Mouse (Mus musculus): ENCODE measurements around the gene Rbl1. TPM values are rescaled to one million over a fixed set of nuclear protein-coding genes. Genes with fewer than 3 reads are reported as not detected.
"Not testable (repeated sequence)": the region's sequence is repeated elsewhere in the genome, so short reads cannot be mapped to it uniquely, and the experiment has no call there.

Rbl1 gene
- total RNA-seq, 2 experiments from 2014 or later = 1.6 to 1.7 TPM

GRCm38 (mm10) chr2:157172984-157173383, 31.4 kb downstream of the Rbl1 start:
- DNase-seq = no peak

- no peak for DNase-seq
Measured at GRCm38 (mm10) chr2:157170626-157171025, 33.7 kb downstream of the Rbl1 start.

DNA sequence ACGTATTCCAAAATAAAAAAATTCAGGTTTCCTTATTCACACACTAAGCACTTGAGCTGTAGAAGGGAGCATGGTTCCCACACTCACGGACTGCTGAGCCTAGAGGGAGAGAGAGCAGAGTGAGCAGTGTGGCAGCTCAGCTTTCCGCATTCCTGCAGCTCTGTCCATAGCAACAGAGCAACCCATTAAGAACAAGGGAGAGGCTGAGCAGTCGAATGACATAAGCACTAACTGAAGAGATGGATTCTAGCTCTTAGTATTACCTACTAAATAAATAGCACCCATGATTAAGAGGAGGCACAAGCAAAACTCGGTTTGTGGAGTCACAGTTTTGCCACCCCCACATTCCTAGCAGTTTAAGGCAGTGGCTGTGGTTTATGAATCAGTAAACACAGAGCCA, 34.2 kb downstream of the Rbl1 start:
- no peak for DNase-seq

- no peak for DNase-seq
Measured at GRCm38 (mm10) chr2:157166371-157167080, 37.8 kb downstream of the Rbl1 start.

DNA sequence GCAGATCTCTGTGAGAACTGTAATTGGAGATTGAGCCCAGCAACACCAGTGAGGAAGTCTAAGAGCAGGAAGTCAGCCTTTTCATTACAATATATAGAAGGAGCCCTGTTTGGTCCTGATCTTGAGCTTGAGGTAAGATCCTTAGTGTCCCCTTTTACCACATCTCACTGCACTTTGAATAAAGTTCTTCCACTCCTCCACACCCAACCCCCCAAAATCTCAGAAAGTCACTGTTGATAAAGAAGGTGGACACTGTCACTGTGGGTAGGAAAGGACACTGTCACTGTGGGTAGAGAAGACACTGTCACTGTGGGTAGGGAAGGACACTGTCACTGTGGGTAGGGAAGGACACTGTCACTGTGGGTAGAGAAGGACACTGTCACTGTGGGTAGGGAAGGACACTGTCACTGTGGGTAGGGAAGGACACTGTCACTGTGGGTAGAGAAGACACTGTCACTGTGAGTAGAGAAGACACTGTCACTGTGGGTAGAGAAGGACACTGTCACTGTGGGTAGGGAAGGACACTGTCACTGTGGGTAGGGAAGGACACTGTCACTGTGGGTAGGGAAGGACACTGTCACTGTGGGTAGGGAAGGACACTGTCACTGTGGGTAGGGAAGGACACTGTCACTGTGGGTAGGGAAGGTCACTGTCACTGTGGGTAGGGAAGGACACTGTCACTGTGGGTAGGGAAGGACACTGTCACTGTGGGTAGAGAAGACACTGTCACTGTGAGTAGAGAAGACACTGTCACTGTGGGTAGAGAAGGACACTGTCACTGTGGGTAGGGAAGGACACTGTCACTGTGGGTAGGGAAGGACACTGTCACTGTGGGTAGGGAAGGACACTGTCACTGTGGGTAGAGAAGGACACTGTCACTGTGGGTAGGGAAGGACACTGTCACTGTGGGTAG, 38.8 kb downstream of the Rbl1 start:
- DNase-seq = not testable (repeated sequence)

GRCm38 (mm10) chr2:157164101-157164500, 40.2 kb downstream of the Rbl1 start:
- DNase-seq = no peak

DNA sequence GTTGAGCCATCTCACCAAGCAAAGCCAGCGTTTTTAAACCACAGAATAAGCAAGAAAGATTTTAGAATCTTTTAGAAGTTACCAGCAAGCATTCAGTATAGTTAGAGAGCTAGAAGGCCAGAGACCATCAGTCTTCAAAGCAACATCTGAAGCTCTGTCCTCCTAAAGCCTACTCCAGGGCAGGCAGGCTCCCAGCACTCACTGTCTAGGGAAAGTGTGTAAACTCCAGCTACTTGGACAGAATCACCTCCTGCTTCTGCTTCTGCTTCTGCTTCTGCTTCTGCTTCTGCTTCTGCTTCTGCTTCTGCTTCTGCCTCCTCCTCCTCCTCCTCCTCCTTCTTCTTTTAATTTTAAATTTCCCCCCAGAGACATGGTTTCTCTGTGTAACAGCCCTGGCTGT, 48.3 kb downstream of the Rbl1 start:
- no peak for DNase-seq

- no peak for DNase-seq
Measured at GRCm38 (mm10) chr2:157153235-157153634, 51.1 kb downstream of the Rbl1 start.

DNA sequence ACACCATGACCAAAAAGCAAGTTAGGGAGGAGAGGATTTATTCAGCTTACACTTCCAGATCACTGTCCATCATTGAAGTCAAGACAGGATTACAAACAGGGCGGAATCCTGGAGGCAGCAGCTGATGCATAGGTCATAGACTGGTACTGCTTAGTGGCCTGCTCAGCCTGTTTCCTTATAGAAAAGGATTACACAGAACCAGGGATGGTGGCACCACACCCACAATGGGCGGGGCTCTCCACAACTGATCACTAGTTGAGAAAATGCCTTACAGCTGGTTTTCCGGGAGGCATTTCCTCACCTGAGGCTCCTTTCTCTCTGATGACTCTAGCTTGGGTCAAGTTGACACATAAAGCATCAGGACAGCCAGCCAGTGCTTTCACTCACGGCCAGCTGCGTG, 55.9 kb downstream of the Rbl1 start:
- no peak for DNase-seq

GRCm38 (mm10) chr2:157147397-157148020, 56.8 kb downstream of the Rbl1 start:
- no peak for DNase-seq

- DNase-seq = no peak
Measured at GRCm38 (mm10) chr2:157145173-157145572, 59.2 kb downstream of the Rbl1 start.

GRCm38 (mm10) chr2:157144132-157144531, 60.2 kb downstream of the Rbl1 start:
- DNase-seq = no peak

DNA sequence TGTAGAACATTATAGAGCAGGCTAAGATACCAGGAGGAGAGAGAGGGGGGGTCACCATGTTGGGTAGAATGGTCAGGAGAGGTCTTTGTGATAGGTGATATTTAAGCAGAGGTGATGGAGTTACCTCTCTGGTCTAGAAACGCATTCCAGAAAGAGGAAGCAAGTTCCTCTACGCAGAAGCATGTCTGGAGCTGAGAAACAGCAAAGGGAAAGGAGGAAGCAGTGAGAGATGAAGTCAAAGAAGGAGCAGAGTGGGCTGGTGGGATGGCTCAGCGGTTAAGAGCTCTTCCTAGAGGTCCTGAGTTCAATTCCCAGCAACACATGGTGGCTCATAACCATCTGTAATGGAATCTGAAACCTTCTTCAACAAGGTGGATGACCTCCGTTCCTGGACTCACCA, 62.4 kb downstream of the Rbl1 start:
- no peak for DNase-seq

GRCm38 (mm10) chr2:157139251-157139802, 65.0 kb downstream of the Rbl1 start:
- DNase-seq = no peak

- DNase-seq = no peak
Measured at GRCm38 (mm10) chr2:157138808-157139207, 65.5 kb downstream of the Rbl1 start.

DNA sequence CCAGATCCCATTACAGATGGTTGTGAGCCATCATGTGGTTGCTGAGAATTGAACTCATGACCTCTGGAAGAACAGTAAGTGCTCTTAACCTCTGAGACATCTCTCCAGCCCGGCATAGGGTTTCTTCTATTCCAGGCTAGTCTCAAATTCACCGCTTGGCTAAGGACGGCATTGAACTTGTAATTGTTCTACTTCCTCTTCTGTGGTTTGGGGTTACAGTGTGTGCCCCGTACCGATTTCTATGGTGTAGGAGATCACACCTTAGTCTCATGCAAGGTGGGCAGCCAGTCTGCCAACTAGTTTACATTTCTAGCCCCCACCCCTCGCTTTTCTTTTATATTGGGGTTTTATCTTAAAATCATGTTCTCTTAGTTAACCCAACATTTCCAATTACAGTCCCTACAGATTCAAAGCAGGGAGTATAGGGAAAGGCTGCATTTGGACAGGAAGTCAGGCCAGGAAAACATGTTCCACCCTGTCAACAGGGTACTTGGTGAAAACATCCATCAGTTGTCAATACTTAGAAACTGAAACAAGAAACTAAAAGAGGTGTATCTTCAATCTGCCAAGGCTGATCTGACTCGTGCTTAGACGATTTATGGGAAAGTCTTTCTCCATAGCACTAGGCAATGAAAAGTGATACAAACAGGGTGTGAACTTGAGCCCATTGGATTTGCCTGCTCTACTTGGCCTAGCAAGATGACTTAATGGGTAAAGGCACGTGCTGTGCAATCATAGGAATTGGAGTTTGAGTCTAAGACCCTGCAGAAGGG, 66.2 kb downstream of the Rbl1 start:
- DNase-seq = no peak

GRCm38 (mm10) chr2:157136646-157137045, 67.7 kb downstream of the Rbl1 start:
- no peak for DNase-seq

GRCm38 (mm10) chr2:157136176-157136575, 68.2 kb downstream of the Rbl1 start:
- DNase-seq = no peak

DNA sequence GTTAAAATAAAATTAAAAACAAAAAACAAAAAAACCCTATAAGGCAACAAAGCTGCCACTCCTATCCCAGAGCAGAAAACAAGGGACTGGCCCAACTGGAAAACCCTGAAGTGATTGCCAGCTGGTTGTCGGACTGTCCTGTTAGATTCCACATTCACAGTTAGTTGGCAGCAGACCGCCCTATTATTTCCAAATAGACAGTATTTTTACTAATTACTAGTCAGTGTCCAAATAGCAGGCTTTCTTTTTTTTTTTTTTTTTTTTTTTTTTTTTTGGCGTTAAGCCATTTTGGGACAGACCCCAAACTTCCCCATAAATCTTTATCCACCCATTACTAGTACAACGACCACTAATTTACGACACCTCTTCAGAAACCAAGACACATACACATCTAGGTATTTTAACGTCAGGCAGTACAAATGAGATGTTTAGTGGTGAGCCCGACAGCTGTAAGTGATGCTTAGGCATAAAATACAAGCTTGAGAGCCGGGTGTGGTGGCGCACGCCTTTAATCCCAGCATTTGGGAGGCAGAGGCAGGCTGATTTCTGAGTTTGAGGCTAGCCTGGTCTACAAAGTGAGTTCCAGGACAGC, 68.7 kb downstream of the Rbl1 start:
- DNase-seq = peak in 1 of 2 experiments; percentile 18

GRCm38 (mm10) chr2:157135014-157135413, 69.3 kb downstream of the Rbl1 start, which contains the start of gene Samhd1:
Gene Samhd1, minus strand, starts transcription at chr2:157135265.
- DNase-seq = peak; percentile 95 to 98

DNA sequence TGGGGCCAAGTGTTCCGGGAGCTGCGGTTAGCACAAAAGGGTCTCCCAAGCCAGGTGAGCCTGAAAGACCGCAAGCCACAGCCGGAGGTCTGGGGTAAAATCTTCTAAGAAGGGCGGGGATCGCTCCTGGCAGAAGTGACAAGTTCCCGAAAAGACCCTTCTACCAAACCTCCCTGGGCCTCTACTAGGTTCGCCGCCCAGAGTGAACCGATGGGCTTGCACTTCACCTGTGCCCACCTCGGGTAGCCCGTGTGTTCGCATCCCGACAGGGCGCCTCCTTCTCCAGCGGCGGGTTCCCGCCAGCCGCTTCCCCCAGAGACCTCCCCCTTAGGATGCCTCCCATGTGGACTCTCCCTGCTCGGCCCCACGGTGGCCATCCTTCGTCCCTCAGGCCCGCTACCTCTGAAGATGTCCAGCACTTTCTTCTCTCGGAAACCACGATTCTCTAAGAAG, 69.8 kb downstream of the Rbl1 start:
- peak in 1 of 2 experiments; percentile 29 for DNase-seq

All from heart, adult 18-20 months (tissue).